Mouse (Mus musculus) C2C12 (cell line): ENCODE measurements at regions not wholly inside any gene's neighbourhood (a gene's known extent, or its start where the extent isn't known, plus 50 kb on each side); places are given as distances from the start of the nearest gene placed in this dataset.

Source experiments
- CEBPB ChIP-seq: IDR thresholded peaks from one replicate; pipeline ENCODE4 v1.6.1; 2011; ENCODE audit warnings: low read depth, mild to moderate bottlenecking, control low read depth, moderate library complexity
- CTCF ChIP-seq: IDR thresholded peaks from one replicate; pipeline ENCODE4 v1.5.1; 2011; ENCODE audit not compliant: control insufficient read depth, insufficient read depth, insufficient read length
- USF1 ChIP-seq: IDR thresholded peaks from one replicate; pipeline ENCODE4 v1.6.1; 2011; ENCODE audit warnings: low read depth, mild to moderate bottlenecking, control low read depth, moderate library complexity

- TF ChIP-seq CTCF (no peak), CEBPB (no peak), USF1 (no peak)
Observed at GRCm38 (mm10) chr14:26360071-26360470, 102.3 kb downstream of the Duxbl3 start.
